Mouse (Mus musculus) neural tube, postnatal 0 days (tissue): ENCODE measurements around the gene Gpr45. TPM values are rescaled to one million over a fixed set of nuclear protein-coding genes. Genes with fewer than 3 reads are reported as not detected.

Experiments
- microRNA-seq: library from miRNA; unstranded; fragments of <30 nt; microRNA quantifications from one replicate; pipeline ENCODE4, GENCODE M21; 2016
- polyA plus RNA-seq: library from polyadenylated mRNA; unstranded; fragments of >200 nt; fragmentation: Nextera tagmentation; extraction: Ambion mirVana; gene quantifications from 2 replicates; pipeline ENCODE4 v1.2.1, GENCODE M21; 2015

Gpr45 gene
- 10.4 TPM in 2 replicates for polyA plus RNA-seq

DNA sequence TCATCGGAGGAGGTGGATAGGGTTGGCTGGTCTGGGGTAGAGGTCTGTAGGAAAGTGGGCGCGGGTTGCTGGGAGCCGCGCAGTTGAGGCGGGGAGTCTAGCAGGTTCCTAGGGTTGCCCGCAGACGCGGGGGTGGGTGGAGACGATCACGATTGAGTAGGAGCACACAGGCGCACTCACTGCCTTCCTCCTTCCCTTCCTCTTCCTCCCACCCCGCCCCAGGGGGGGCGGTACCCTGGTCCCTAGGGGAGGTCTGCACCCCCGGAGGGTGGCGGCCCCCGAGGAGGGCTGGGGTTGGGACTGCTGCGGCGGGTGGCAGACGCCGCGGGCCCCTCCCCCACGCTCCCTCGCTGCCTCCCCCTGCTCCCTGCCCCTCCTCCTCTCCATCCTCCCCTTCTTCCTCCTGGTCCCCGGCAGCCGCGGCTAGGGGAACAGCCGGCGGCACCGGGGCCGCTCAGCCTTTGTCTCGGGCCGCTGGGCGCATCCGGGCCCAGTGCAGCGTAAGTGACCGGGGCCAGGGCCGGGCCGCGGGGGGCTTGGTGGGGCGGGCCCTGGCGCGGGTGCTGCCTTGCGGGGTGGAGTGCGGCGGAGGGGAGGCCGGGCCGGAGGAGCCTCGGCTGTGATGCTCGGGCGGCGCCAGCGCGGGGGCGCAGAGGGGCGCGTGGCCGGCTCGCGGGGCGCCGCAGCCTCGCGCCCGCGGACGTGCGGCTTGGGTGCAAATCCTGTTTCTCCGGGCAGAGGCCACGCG is at the start of gene Gpr45:
TSS of gene Gpr45 (plus strand) at position 139 of the 748 bp plus-strand sequence.

Small RNA genes within 50 kb of the gene (microRNA-seq; reads per million reads assigned to microRNA genes)
- gene Gm24001, result not detected

Other genes with a start within 250 kb of the Gpr45 start
- gene Mrps9, start 101.6 kb upstream of the Gpr45 start, polyA plus RNA-seq, result 32.9 and 38.0 TPM in 2 replicates
- gene Tgfbrap1, start 145.8 kb downstream of the Gpr45 start, polyA plus RNA-seq, result 10.2 and 12.2 TPM in 2 replicates
- gene AI597479, start 145.8 kb downstream of the Gpr45 start, polyA plus RNA-seq, result 23.4 and 25.1 TPM in 2 replicates
- 31.2 and 31.3 TPM in 2 replicates for gene Fhl2, start 244.1 kb downstream of the Gpr45 start, polyA plus RNA-seq